Mouse (Mus musculus): ENCODE results near the gene Nmrk2. TPM values are rescaled to one million over a fixed set of nuclear protein-coding genes. Genes with fewer than 3 reads are reported as not detected.
"Not testable (repeated sequence)": the region's sequence is repeated elsewhere in the genome, so short reads cannot be mapped to it uniquely, and the experiment has no call there.

Gene Nmrk2
- polyA plus RNA-seq, 1 experiment from 2014 or later, result not detected

GRCm38 (mm10) chr10:81229735-81230437, 28.0 kb upstream of the Nmrk2 start:
- Histone ChIP-seq H3K4me2 (ENCODE audit: low read length) (peak overlapping the region; percentile 76), H3K9ac (ENCODE audit: low read length) (peak overlapping the region; percentile 91), H3K27ac (ENCODE audit: low read depth, low read length) (peak overlapping the region; percentile 92), H3K27me3 (replicated peaks; ENCODE audit: control insufficient read depth, insufficient read depth, low read length) (no peaks in the 10 kb centered on the region), H3K36me3 (ENCODE audit: control insufficient read depth, insufficient read depth, low read length) (peaks cover 5% of the 10 kb centered on the region; the same call in 1 of the 2 replicates), H3K4me3 (ENCODE audit: low read depth, low read length) (peak overlapping the region; percentile 64), H3K4me1 (ENCODE audit: control insufficient read depth, insufficient read depth, low read length) (peaks cover 17% of the 10 kb centered on the region; the same call in 1 of the 2 replicates), H3K9me3 (replicated peaks; ENCODE audit: control insufficient read depth, low read length) (no peaks in the 10 kb centered on the region)
- ATAC-seq (peak; percentile 14; the same call in 1 of the 2 replicates), DNase-seq (ENCODE audit: low spot score) (peak; percentile 37)
- WGBS, result 12% methylated on average over 20 of the region's 20 CpGs

GRCm38 (mm10) chr10:81223731-81224130, 21.9 kb upstream of the Nmrk2 start:
- not testable (repeated sequence) for ATAC-seq; H3K4me1 ChIP-seq (ENCODE audit: control insufficient read depth, insufficient read depth, low read length); H3K27me3 ChIP-seq (replicated peaks; ENCODE audit: control insufficient read depth, insufficient read depth, low read length); H3K27ac ChIP-seq (ENCODE audit: low read depth, low read length); DNase-seq (ENCODE audit: low spot score); H3K9me3 ChIP-seq (replicated peaks; ENCODE audit: control insufficient read depth, low read length); H3K9ac ChIP-seq (ENCODE audit: low read length); H3K4me3 ChIP-seq (ENCODE audit: low read depth, low read length); H3K4me2 ChIP-seq (ENCODE audit: low read length)
- 56% methylated on average over 2 of the region's 2 CpGs for WGBS
- H3K36me3 ChIP-seq (ENCODE audit: control insufficient read depth, insufficient read depth, low read length), result peaks cover 50% of the 10 kb centered on the region

GRCm38 (mm10) chr10:81221402-81222015, 19.7 kb upstream of the Nmrk2 start:
- no peaks in the 10 kb centered on the region for H3K9me3 ChIP-seq (replicated peaks; ENCODE audit: control insufficient read depth, low read length)
- no peaks in the 10 kb centered on the region for H3K27me3 ChIP-seq (replicated peaks; ENCODE audit: control insufficient read depth, insufficient read depth, low read length)
- no peak overlapping the region for H3K4me2 ChIP-seq (ENCODE audit: low read length)
- WGBS, result 89% methylated on average over 5 of the region's 5 CpGs
- no peak for ATAC-seq
- peaks cover 64% of the 10 kb centered on the region for H3K36me3 ChIP-seq (ENCODE audit: control insufficient read depth, insufficient read depth, low read length)
- no peak overlapping the region for H3K27ac ChIP-seq (ENCODE audit: low read depth, low read length)
- no peaks in the 10 kb centered on the region for H3K4me1 ChIP-seq (ENCODE audit: control insufficient read depth, insufficient read depth, low read length)
- H3K4me3 ChIP-seq (ENCODE audit: low read depth, low read length), result no peak overlapping the region
- DNase-seq (ENCODE audit: low spot score), result no peak
- H3K9ac ChIP-seq (ENCODE audit: low read length), result no peak overlapping the region

GRCm38 (mm10) chr10:81217964-81218363, 16.1 kb upstream of the Nmrk2 start:
- Histone ChIP-seq H3K4me3 (ENCODE audit: low read depth, low read length) (no peak overlapping the region), H3K27ac (ENCODE audit: low read depth, low read length) (no peak overlapping the region), H3K27me3 (replicated peaks; ENCODE audit: control insufficient read depth, insufficient read depth, low read length) (no peaks in the 10 kb centered on the region), H3K9me3 (replicated peaks; ENCODE audit: control insufficient read depth, low read length) (no peaks in the 10 kb centered on the region), H3K4me2 (ENCODE audit: low read length) (no peak overlapping the region), H3K36me3 (ENCODE audit: control insufficient read depth, insufficient read depth, low read length) (peaks cover 70% of the 10 kb centered on the region), H3K4me1 (ENCODE audit: control insufficient read depth, insufficient read depth, low read length) (no peaks in the 10 kb centered on the region), H3K9ac (ENCODE audit: low read length) (no peak overlapping the region)
- 41% methylated on average over 7 of the region's 7 CpGs for WGBS
- DNase-seq (ENCODE audit: low spot score) (peak; percentile 49), ATAC-seq (0 out of 2 replicates have a peak, but pooled peaks have one; percentile 23)

- H3K4me3 ChIP-seq (ENCODE audit: low read depth, low read length); H3K27ac ChIP-seq (ENCODE audit: low read depth, low read length); H3K9me3 ChIP-seq (replicated peaks; ENCODE audit: control insufficient read depth, low read length); H3K4me2 ChIP-seq (ENCODE audit: low read length); H3K27me3 ChIP-seq (replicated peaks; ENCODE audit: control insufficient read depth, insufficient read depth, low read length); H3K9ac ChIP-seq (ENCODE audit: low read length); H3K4me1 ChIP-seq (ENCODE audit: control insufficient read depth, insufficient read depth, low read length); ATAC-seq: not testable (repeated sequence)
- peaks cover 71% of the 10 kb centered on the region for H3K36me3 ChIP-seq (ENCODE audit: control insufficient read depth, insufficient read depth, low read length)
- DNase-seq (ENCODE audit: low spot score), result peak; percentile 25
- 15% methylated on average over 1 of the region's 1 CpGs for WGBS
Observed at GRCm38 (mm10) chr10:81217267-81217666, 15.4 kb upstream of the Nmrk2 start.

GRCm38 (mm10) chr10:81216810-81217209, 15.0 kb upstream of the Nmrk2 start:
- H3K4me3 ChIP-seq (ENCODE audit: low read depth, low read length), result no peak overlapping the region
- WGBS, result 87% methylated on average over 6 of the region's 6 CpGs
- ATAC-seq, result no peak

GRCm38 (mm10) chr10:81216260-81216659, 14.4 kb upstream of the Nmrk2 start:
- no peak overlapping the region for H3K4me3 ChIP-seq (ENCODE audit: low read depth, low read length)
- ATAC-seq (no peak), DNase-seq (ENCODE audit: low spot score) (no peak)
- H3K27ac ChIP-seq (ENCODE audit: low read depth, low read length), result no peak overlapping the region
- peaks cover 74% of the 10 kb centered on the region for H3K36me3 ChIP-seq (ENCODE audit: control insufficient read depth, insufficient read depth, low read length)
- H3K9me3 ChIP-seq (replicated peaks; ENCODE audit: control insufficient read depth, low read length), result no peaks in the 10 kb centered on the region
- 95% methylated on average over 6 of the region's 6 CpGs for WGBS
- no peak overlapping the region for H3K9ac ChIP-seq (ENCODE audit: low read length)
- no peak overlapping the region for H3K4me2 ChIP-seq (ENCODE audit: low read length)
- no peaks in the 10 kb centered on the region for H3K27me3 ChIP-seq (replicated peaks; ENCODE audit: control insufficient read depth, insufficient read depth, low read length)
- no peaks in the 10 kb centered on the region for H3K4me1 ChIP-seq (ENCODE audit: control insufficient read depth, insufficient read depth, low read length)

More at GRCm38 (mm10) chr10:81216810-81217209, 15.0 kb upstream of the Nmrk2 start:
- Histone ChIP-seq H3K9me3 (replicated peaks; ENCODE audit: control insufficient read depth, low read length) (no peaks in the 10 kb centered on the region), H3K27me3 (replicated peaks; ENCODE audit: control insufficient read depth, insufficient read depth, low read length) (no peaks in the 10 kb centered on the region), H3K4me1 (ENCODE audit: control insufficient read depth, insufficient read depth, low read length) (no peaks in the 10 kb centered on the region), H3K9ac (ENCODE audit: low read length) (no peak overlapping the region), H3K36me3 (ENCODE audit: control insufficient read depth, insufficient read depth, low read length) (peaks cover 74% of the 10 kb centered on the region), H3K4me2 (ENCODE audit: low read length) (no peak overlapping the region), H3K27ac (ENCODE audit: low read depth, low read length) (no peak overlapping the region)
- DNase-seq (ENCODE audit: low spot score), result no peak

GRCm38 (mm10) chr10:81210154-81210553, 8.3 kb upstream of the Nmrk2 start:
- Histone ChIP-seq H3K9me3 (replicated peaks; ENCODE audit: control insufficient read depth, low read length) (no peaks in the 10 kb centered on the region), H3K4me1 (ENCODE audit: control insufficient read depth, insufficient read depth, low read length) (no peaks in the 10 kb centered on the region), H3K4me3 (ENCODE audit: low read depth, low read length) (no peak overlapping the region), H3K9ac (ENCODE audit: low read length) (no peak overlapping the region), H3K4me2 (ENCODE audit: low read length) (no peak overlapping the region), H3K36me3 (ENCODE audit: control insufficient read depth, insufficient read depth, low read length) (peaks cover 84% of the 10 kb centered on the region), H3K27me3 (replicated peaks; ENCODE audit: control insufficient read depth, insufficient read depth, low read length) (no peaks in the 10 kb centered on the region), H3K27ac (ENCODE audit: low read depth, low read length) (no peak overlapping the region)
- DNase-seq (ENCODE audit: low spot score) (no peak), ATAC-seq (no peak)
- WGBS, result 98% methylated on average over 5 of the region's 5 CpGs

GRCm38 (mm10) chr10:81204137-81204536, 2.3 kb upstream of the Nmrk2 start:
- DNase-seq (ENCODE audit: low spot score), result no peak
- H3K9me3 ChIP-seq (replicated peaks; ENCODE audit: control insufficient read depth, low read length), result no peaks in the 10 kb centered on the region
- H3K4me1 ChIP-seq (ENCODE audit: control insufficient read depth, insufficient read depth, low read length), result no peaks in the 10 kb centered on the region
- WGBS, result 65% methylated on average over 4 of the region's 4 CpGs
- H3K4me3 ChIP-seq (ENCODE audit: low read depth, low read length), result no peak overlapping the region
- H3K9ac ChIP-seq (ENCODE audit: low read length), result no peak overlapping the region
- H3K27ac ChIP-seq (ENCODE audit: low read depth, low read length), result no peak overlapping the region
- H3K36me3 ChIP-seq (ENCODE audit: control insufficient read depth, insufficient read depth, low read length), result peaks cover 37% of the 10 kb centered on the region
- H3K4me2 ChIP-seq (ENCODE audit: low read length), result no peak overlapping the region
- no peak; the same call in 1 of the 2 replicates for ATAC-seq
- H3K27me3 ChIP-seq (replicated peaks; ENCODE audit: control insufficient read depth, insufficient read depth, low read length), result no peaks in the 10 kb centered on the region
